Mouse (Mus musculus): Measurements from ENCODE around the gene Brpf3.

GRCm38 (mm10) chr17:28863926-28864325 lies 63.0 kb downstream of the Brpf3 start:
- TF ChIP-seq CTCF (IDR thresholded peaks at IDR 0.05; ENCODE audit: extremely low read depth, insufficient read depth, insufficient read length, insufficient replicate concordance) (no peak), POLR2A (IDR thresholded peaks at IDR 0.05; ENCODE audit: low read depth, low read length) (no peak)
